Mouse (Mus musculus) kidney, adult 2 months (tissue): ENCODE results near the gene Gm45799. TPM values are rescaled to one million over a fixed set of nuclear protein-coding genes. Genes with fewer than 3 reads are reported as not detected.

Experiments used
- DNase-seq: peaks from one replicate; pipeline ENCODE4 v3.0.0; 2021
- H3K27ac ChIP-seq: fragments of 200-500 bp; 2 replicates; pipeline ENCODE4 v1.5.1; 2012; ENCODE audit warnings: low read depth, low read length, control low read depth, inconsistent platforms; ENCODE audit not compliant: insufficient read depth
- H3K27me3 ChIP-seq: fragments of 200-500 bp; replicated peaks from 2 replicates; pipeline ENCODE4 v1.6.1; 2012; ENCODE audit warnings: mild to moderate bottlenecking, moderate library complexity, low read length, inconsistent platforms; ENCODE audit not compliant: control insufficient read depth, insufficient read depth
- H3K36me3 ChIP-seq: fragments of 200-500 bp; 2 replicates; pipeline ENCODE4 v1.6.1; 2012; ENCODE audit warnings: mild to moderate bottlenecking, moderate library complexity, low read length, inconsistent platforms; ENCODE audit not compliant: control insufficient read depth, insufficient read depth
- H3K4me1 ChIP-seq: fragments of 200-500 bp; 2 replicates; pipeline ENCODE4 v1.6.1; 2011; ENCODE audit warnings: low read length; ENCODE audit not compliant: control insufficient read depth, insufficient read depth
- H3K4me3 ChIP-seq: fragments of 200-500 bp; 2 replicates; pipeline ENCODE4 v1.5.1; 2011; ENCODE audit warnings: mild to moderate bottlenecking, low read depth, low read length, control low read depth; ENCODE audit not compliant: insufficient read depth
- CTCF ChIP-seq: fragments of 200-500 bp; conservative IDR thresholded peaks from 2 replicates; pipeline ENCODE4 v1.5.1; 2011; ENCODE audit warnings: low read depth, mild to moderate bottlenecking, control low read depth, low read length, moderate library complexity, mixed read lengths; ENCODE audit not compliant: insufficient read depth, insufficient read length
- POLR2A ChIP-seq: fragments of 200-500 bp; IDR thresholded peaks from one replicate; pipeline ENCODE4 v1.6.1; 2011; ENCODE audit warnings: low read depth, low read length, control low read depth
- WGBS: fragments of 180-500 bp; shearing (Covaris S2); methylation state at CpG from one replicate; pipeline ENCODE4 v1.1.7; 2018; 5-methylcytosine and 5-hydroxymethylcytosine counted together
- polyA plus RNA-seq: library from polyadenylated mRNA; depleted of rRNA; stranded (reverse); fragments of >200 nt; gene quantifications from 2 replicates; pipeline ENCODE4 v1.2.3, GENCODE M21; 2012; rRNA removed

Gm45799 gene
- polyA plus RNA-seq: 216 and 222 TPM in 2 replicates

DNA sequence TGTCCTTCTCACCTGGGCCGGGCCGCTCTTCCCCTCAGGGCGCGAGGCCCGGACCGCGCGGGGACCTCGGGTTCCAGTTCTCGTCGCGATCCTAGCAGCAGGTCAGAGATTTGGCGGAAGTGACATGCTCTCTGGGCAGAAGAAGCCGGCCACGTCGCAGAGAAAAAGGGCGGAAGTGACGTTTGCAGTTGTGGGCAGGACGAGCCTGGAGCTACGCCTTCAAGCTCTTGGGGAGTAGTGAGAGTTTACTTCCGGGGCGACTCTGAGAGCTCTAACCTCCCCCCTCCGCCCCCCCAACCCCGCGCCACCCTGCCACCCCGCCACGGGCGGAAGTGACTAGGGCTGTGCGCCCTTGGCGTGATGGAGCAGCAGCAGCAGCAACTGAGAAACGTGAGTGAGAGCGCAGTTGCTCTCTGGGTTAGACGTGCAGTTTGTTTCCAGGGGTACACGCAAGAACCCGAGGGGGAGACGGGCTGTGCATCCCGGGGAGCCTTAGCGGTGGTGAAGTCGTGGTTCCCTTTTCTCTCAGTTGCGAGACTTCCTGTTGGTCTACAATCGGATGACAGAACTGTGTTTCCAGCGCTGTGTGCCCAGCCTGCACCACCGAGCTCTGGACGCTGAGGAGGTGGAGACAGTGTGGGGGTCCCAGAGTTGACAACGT is at the start of gene Gm45799, which contains the start of gene Arfip2:
Gene Gm45799, plus strand, starts transcription at position 320 of the 661 bp plus-strand sequence.
Gene Arfip2, minus strand, starts transcription at position 184 of the 661 bp plus-strand sequence.
- H3K27ac ChIP-seq: peak within 1 kb of the TSS; percentile 87
- H3K4me3 ChIP-seq: peak within 1 kb of the TSS; percentile 94
- WGBS: under 1% methylated on average over 45 of the region's 45 CpGs
- peak; percentile 99 for DNase-seq
- H3K36me3 ChIP-seq: no peaks in the 10 kb centered on the region; the same call in 1 of the 2 replicates
- H3K27me3 ChIP-seq: no peaks in the 10 kb centered on the region
- H3K4me1 ChIP-seq: no peaks in the 10 kb centered on the region; the same call in 1 of the 2 replicates
- TF ChIP-seq CTCF (no peak), POLR2A (peak; percentile 60)

DNA sequence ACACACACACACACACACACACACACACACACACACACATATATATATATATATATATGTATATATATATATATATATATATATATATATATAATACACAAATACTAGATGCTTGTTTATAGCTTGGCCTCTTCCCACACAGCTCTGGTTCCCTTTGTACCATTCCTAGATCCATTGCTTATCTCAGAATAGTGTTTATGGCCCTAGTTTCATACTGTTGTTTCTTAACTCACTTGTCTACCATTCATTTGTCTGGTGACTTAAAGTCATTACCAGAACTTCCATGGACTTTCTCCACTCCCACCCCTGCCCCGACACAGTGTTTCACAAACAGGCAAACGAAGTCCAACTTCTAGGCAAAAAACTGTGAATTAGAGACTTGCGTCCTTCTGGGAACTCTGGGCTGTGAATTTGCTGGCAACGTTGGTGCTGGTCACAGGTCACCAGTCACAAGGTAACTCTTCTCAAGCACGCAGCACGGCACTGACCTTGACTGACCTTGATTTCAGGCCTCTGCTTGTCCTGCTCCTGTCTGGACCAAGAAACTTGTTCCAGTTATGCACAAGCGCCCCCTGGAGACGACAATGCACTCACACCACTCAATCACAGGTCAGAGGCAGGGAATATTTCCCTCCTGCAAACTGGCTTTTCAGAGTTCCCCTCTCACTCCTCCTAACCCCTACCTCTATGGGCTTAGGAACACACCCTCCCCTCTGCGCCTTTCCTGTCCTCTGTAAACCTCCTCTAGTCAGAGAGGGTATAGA is 37.3 kb upstream of the Gm45799 start:
- Histone ChIP-seq H3K36me3 (no peaks in the 10 kb centered on the region), H3K4me3 (no peak overlapping the region), H3K27me3 (no peaks in the 10 kb centered on the region), H3K4me1 (no peaks in the 10 kb centered on the region; the same call in 1 of the 2 replicates), H3K27ac (peak overlapping the region; percentile 13; the same call in 1 of the 2 replicates)
- DNase-seq: peak; percentile 96
- TF ChIP-seq POLR2A (no peak), CTCF (peak; percentile 96)
- WGBS: 15% methylated on average over 9 of the region's 9 CpGs

DNA sequence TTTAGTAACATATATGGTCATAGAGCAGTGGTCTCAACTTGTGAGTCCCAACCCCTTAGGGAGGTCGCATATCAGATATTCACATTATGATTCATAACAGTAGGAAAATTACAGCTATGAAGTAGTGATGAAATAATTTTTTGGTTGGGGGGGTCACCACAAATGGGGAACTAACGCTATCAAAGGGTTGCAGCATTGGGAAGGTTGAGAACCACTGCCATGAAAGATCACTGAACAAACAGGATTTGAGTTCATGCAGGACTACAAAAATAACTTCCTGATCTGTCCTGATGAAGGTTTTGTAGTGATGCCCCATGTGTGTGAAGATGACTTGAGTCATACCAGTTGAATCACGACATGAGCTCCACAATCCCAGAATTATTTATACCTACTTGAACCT is 31.9 kb upstream of the Gm45799 start:
- Histone ChIP-seq H3K27me3 (no peaks in the 10 kb centered on the region), H3K27ac (no peak overlapping the region), H3K4me3 (no peak overlapping the region), H3K4me1 (no peaks in the 10 kb centered on the region), H3K36me3 (no peaks in the 10 kb centered on the region; the same call in none of the 2 replicates)
- TF ChIP-seq POLR2A: no peak
- TF ChIP-seq CTCF: no peak
- WGBS: 85% methylated on average over 3 of the region's 3 CpGs
- no peak for DNase-seq

DNA sequence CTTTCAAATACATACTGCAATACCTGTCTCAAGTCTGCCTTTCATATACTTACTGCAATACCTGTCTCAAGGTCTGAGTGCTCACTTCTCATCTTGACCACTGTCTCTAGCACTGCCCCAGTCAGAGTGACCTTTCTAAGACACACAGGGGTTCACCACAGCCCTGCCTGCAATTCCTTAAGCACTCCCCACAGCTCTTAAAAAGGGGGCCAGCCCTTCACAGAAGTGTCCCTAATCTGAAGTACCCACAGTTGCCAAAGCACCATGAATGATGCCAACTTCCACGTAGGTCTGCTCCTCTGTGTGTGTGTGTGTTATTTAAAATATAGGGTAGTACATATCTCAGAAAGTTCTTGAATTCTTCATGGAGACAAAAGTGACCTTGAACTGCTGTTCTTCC is 28.6 kb upstream of the Gm45799 start:
- 97% methylated on average over 1 of the region's 1 CpGs for WGBS
- TF ChIP-seq POLR2A (no peak), CTCF (no peak)
- no peak for DNase-seq
- Histone ChIP-seq H3K27ac (no peak overlapping the region), H3K4me3 (no peak overlapping the region), H3K27me3 (no peaks in the 10 kb centered on the region), H3K4me1 (no peaks in the 10 kb centered on the region), H3K36me3 (no peaks in the 10 kb centered on the region; the same call in none of the 2 replicates)

DNA sequence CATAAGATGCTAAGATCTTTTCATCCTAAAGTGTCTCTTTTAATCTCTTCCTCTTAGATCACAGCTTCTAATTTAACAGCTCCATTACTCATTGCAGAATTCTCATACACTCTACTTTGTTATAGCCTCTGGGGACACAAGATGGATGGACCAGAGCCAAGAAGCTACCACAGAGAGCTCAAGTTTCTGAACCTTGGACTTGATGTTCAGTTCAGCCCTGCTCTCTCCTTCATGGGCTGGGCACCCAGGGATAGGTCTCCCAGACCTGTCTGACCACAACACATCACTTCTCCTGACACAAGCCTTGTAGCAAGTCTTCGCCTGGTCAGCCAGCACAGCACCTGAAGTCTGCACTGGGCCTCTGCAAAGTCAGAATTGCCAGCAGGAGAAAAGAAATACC is 26.0 kb upstream of the Gm45799 start:
- H3K27me3 ChIP-seq: no peaks in the 10 kb centered on the region
- TF ChIP-seq POLR2A (no peak), CTCF (no peak)
- H3K27ac ChIP-seq: no peak overlapping the region
- H3K4me3 ChIP-seq: no peak overlapping the region
- DNase-seq: peak; percentile 70
- H3K4me1 ChIP-seq: no peaks in the 10 kb centered on the region
- 78% methylated on average over 1 of the region's 1 CpGs for WGBS
- no peaks in the 10 kb centered on the region; the same call in none of the 2 replicates for H3K36me3 ChIP-seq

DNA sequence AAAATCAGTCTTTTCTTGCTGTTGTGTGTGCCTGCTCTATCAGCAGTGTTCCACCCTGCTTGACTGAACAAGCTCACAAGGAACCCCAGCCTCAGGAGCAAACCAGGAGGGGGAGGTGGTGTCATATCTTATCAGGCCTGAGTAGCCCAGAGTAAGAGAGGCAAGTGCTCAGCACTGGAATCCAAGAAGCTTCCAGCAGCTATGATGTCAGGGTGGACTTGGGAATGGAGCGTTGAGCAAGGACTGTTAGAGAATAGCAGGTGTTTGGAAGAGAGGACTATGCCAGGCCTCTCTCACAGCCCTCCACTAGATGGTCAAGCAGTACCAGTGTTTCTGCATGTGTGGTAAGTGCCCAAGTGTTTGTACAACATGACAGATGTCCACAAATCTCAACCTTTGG is 24.6 kb upstream of the Gm45799 start:
- H3K4me3 ChIP-seq: no peak overlapping the region
- no peaks in the 10 kb centered on the region; the same call in none of the 2 replicates for H3K36me3 ChIP-seq
- TF ChIP-seq POLR2A: no peak
- no peak for DNase-seq
- no peaks in the 10 kb centered on the region for H3K27me3 ChIP-seq
- 0 out of 2 replicates have a peak, but pooled peaks cover 4% of the 10 kb centered on the region for H3K4me1 ChIP-seq
- WGBS: 61% methylated on average over 1 of the region's 1 CpGs
- no peak overlapping the region for H3K27ac ChIP-seq

DNA sequence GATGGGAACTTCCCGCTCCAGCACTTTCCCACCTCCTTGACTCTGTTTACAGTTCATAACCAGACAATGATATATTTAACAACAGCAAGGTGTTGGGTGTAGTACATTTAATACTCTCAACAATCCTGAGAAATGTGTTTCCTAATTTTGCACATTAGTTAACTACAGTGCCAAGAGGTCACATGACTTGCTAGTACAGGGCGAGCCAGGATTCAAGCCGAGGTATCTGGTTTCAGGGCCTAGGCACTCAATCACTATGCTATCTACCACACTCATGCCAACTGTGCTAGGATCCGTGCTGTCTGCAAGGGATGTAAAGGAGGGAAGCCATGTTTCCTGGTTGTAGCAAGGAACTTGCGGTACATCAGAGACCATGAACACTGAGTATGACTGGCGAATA is 23.8 kb upstream of the Gm45799 start:
- TF ChIP-seq CTCF (no peak), POLR2A (no peak)
- 66% methylated on average over 6 of the region's 6 CpGs for WGBS
- Histone ChIP-seq H3K4me3 (no peak overlapping the region), H3K36me3 (no peaks in the 10 kb centered on the region; the same call in none of the 2 replicates), H3K27ac (no peak overlapping the region), H3K4me1 (0 out of 2 replicates have a peak, but pooled peaks cover 4% of the 10 kb centered on the region), H3K27me3 (no peaks in the 10 kb centered on the region)
- peak; percentile 37 for DNase-seq
